Mouse (Mus musculus) liver, adult 2 months (tissue): Measurements from ENCODE around the gene Tas1r1.

Experiments used
- CTCF ChIP-seq: fragments of 200-500 bp; IDR thresholded peaks from 2 replicates; pipeline ENCODE4 v1.5.1; 2011; ENCODE audit warnings: low read depth, low read length, control low read depth
- POLR2A ChIP-seq: fragments of 200-500 bp; IDR thresholded peaks from 2 replicates; pipeline ENCODE4 v1.6.1; 2011; ENCODE audit warnings: low read length, control low read depth; ENCODE audit not compliant: insufficient read depth; ENCODE audit errors: extremely low read depth

DNA sequence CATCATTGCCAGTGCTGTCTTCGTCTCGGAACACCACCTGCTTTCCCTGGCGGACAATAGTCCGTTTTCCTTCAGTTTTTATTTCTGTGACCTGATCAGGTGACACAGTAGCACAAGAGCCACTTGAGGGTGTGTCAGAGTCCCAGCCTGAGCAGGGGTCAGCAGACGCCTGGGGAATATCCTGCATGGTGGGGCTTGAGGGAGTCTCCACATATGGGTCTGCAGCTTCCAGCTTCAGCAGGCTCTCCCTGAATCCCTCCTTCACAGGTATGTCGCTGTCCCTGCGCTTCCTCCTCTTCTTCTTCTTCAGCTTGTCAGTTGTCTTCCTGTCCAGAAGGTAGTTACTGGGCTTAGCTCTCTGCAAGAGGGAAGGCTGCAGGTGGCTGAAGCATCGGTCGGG, 46.3 kb downstream of the Tas1r1 start:
- TF ChIP-seq POLR2A (no peak), CTCF (no peak)
